Mouse (Mus musculus): ENCODE measurements around the gene Mtmr10.

GRCm38 (mm10) chr7:64373147-64373829 lies 85.8 kb downstream of the Mtmr10 start:
- no peak for TF ChIP-seq CTCF (IDR thresholded peaks at IDR 0.05)
- no peak for TF ChIP-seq EP300 (IDR thresholded peaks at IDR 0.05)

All from lung, postnatal 0 days (tissue).